Mouse (Mus musculus): Measurements from ENCODE around the gene Bahcc1.

- no peak for TF ChIP-seq ZKSCAN1 (IDR thresholded peaks at IDR 0.05; ENCODE audit: borderline replicate concordance, low read depth, low read length)
- no peak for TF ChIP-seq MAFK (IDR thresholded peaks at IDR 0.05; ENCODE audit: insufficient replicate concordance, low read length)
These were observed 70.4 kb downstream of the Bahcc1 start for GRCm38 (mm10) chr11:120303119-120303518.
